Mouse (Mus musculus) thymus, postnatal 36 days (tissue): ENCODE results near the gene Uox.

Experiments
- DNase-seq, 2 experiments: peaks; one replicate each; pipeline ENCODE4 v3.0.0; 2022; ENCODE audit warnings: mixed read lengths in 2 of 2

Uox gene

GRCm38 (mm10) chr3:146586616-146587015 lies 16.4 kb downstream of the Uox start:
- DNase-seq, result no peak

DNA sequence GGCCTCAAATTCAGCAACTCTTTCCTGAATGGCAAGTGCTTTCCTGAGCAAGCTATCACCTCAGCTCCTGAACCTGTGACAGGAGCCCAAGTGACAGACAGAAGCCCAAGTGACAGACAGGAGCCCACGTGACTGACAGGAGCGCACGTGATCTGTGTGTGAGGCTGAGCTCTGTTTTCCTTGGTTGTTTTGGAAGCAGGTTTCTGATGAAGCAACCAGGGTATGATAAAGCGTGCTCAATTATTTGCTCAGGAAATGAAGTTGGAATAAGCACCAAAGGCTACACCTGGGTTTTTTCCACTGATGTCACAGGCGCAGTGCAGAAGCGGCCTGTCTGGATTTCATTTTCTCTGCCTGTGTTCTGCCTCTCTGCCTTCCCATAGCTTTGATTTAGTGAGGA lies 19.3 kb downstream of the Uox start:
- DNase-seq, result no peak

DNA sequence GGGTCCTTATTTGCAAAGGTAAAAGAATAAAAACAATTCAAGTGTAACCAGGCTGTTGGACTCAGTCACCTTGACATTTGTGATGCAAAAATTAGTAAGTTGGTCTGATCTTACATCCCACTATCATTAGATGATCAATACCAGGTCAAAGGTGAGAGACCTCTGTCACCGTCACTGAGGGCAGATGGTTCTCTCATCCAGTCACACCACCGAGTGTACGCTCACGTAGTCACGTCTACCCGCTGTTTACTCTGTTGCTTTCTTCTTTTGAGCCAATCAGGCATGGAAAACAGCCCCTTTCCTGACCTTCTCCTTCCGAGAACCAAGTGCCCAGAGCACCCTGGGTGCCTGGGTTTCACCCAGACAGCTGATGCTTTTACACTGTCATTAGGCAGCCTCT lies 20.9 kb downstream of the Uox start:
- no peak for DNase-seq

GRCm38 (mm10) chr3:146591601-146592000 lies 21.4 kb downstream of the Uox start:
- DNase-seq, result no peak

DNA sequence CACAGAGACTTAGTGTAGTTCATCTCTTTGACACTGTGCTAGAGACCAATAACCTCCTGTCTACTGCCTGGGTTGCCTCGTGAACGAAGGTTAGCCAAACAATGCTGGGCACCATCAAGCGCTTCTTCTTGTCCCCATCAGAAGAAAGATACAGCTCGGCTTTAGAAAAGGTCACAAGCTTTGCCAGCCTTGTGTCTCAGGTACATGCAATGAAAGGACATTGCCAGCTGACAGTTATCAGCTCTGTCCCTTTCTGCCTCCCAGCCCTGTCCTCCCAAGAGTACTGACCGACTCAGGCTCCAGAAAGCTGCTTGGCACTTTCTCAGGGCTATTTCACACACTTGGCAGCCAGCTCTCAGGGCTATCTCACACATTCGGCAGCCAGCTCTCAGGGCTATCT lies 25.2 kb downstream of the Uox start:
- no peak for DNase-seq

DNA sequence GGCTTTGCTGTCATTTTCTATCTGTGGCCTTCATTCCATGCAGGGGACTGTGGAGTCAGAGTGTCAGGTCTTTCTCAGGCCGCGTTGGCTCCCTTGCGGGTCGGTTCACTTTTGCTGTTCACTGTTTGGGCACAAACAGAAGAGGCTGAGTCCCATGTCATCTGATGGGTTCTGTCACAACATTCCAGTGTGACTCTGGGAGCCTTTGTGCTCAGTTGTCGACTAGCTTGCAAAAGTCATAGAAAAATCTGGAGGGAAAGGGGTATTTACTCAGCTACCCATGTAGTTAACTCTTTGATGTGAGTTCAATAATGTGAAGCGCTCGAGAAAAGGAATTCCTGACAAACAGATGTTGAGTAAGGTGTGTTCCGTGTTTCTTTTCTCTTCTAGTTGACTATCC lies 26.2 kb downstream of the Uox start:
- no peak for DNase-seq

- no peak for DNase-seq
Measured at GRCm38 (mm10) chr3:146596864-146597263, 26.6 kb downstream of the Uox start.

GRCm38 (mm10) chr3:146598411-146598810 lies 28.2 kb downstream of the Uox start:
- DNase-seq, result no peak

- DNase-seq, result no peak
Measured at GRCm38 (mm10) chr3:146599198-146599900, 29.1 kb downstream of the Uox start.

DNA sequence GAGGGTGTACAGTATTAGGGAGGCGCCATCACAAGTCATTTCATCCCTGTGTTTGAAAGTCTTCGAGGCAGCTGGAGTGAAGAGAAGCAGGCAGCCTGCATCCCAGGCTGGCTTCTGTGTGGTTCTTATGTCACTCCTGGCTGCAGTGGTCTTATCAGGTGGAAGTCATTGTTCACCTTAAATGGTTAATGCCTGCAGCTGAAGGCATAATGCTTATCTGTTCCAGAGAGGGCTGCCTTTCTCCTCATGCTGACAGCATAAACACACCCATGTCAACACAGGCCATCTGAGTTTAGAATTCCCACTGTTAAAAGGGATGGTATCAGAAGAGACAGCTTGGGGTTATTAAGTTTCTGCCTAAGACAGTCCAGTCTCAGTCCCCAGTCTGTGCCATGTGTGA lies 31.0 kb downstream of the Uox start:
- DNase-seq, result no peak

- DNase-seq, result no peak
Measured at GRCm38 (mm10) chr3:146602531-146602930, 32.3 kb downstream of the Uox start.

GRCm38 (mm10) chr3:146604647-146605046 lies 34.4 kb downstream of the Uox start:
- no peak for DNase-seq

- no peak for DNase-seq
Measured at GRCm38 (mm10) chr3:146607368-146607767, 37.1 kb downstream of the Uox start.

GRCm38 (mm10) chr3:146610322-146610721 lies 40.1 kb downstream of the Uox start:
- no peak for DNase-seq

DNA sequence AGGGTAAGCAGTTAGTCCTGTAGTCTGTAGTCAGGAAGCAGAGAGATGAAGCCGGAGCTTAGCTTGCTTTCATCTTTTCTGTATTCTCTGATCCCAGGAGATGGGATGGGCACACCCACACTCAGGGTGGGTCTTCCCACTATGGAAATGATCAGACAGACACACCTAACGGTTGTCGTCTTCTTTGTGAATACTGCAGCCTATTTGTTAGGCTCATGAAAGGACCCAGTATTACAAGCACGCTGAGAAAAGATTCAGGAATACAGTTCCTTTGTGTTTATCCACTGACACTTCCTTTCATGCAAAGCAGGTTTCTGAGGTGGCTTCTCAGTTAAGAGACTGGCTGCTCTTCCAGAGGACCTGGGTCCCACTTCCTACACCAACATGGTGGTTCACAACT lies 41.0 kb downstream of the Uox start:
- no peak for DNase-seq

GRCm38 (mm10) chr3:146611821-146612220 lies 41.6 kb downstream of the Uox start:
- DNase-seq, result no peak

- no peak for DNase-seq
Measured at GRCm38 (mm10) chr3:146615496-146615895, 45.3 kb downstream of the Uox start, which contains the start of gene Dnase2b. Gene Dnase2b, minus strand, starts transcription at chr3:146615596.

GRCm38 (mm10) chr3:146616533-146617283 lies 46.5 kb downstream of the Uox start:
- DNase-seq, result no peak

DNA sequence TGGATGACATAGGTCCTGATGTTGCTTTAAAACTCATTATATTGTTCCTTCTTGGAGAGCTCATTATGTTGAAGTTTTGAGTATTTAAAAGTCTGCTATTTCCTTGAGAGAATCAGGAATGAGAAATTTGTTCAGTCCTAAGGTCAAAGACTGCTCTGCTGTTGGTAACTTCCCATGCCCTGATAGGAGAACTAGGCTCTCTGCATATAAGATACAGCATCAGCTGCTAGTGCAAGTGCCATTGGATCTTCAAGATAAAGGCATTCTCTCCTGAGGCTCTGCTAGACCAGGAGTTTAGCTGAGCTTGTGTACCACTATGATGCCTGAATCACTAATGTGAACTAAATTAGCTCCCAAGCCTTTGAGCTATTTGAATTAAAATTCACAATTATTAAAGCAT lies 47.7 kb downstream of the Uox start:
- no peak for DNase-seq

DNA sequence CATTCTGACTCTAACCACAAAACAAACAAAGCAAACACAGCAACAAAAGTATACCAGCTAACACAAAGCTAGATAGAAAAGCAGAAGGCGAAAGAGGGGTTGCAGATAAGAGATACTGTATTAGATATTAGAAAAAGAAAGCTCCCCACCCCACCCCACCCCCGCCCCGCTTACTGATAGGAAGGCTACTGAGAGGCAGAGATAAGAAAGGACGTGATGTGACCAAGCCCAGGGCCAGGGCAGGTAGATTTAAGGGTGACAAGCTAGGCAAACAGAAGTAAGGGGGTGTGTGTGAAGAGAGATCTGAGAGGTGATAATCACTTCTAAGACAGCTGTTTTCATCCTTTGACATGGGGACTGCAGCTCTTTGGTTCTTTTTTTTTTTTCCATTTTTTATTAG lies 48.1 kb downstream of the Uox start:
- no peak for DNase-seq

- DNase-seq, result no peak
Measured at GRCm38 (mm10) chr3:146620101-146620500, 49.9 kb downstream of the Uox start.

GRCm38 (mm10) chr3:146620555-146621249 lies 50.5 kb downstream of the Uox start:
- no peak for DNase-seq

DNA sequence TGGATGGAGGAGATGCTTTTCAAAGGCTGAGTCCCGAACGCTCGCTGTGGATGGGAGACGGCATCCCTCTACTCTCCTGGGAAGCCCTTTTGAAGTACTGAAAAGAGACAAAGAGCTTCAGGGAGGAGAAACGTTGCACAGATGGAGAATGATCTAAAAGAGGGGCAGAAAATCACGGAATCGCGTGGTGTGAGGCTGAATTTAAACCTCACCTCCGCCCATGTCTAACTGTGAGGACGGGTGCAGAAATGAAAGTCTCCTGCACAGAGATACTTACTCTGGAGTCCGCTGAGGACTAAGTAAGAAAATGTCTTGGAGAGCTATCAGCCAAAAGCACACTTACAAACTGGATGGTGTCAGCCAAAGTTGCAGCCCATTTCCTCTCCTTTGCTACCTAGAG lies 51.7 kb downstream of the Uox start:
- DNase-seq, result no peak

DNA sequence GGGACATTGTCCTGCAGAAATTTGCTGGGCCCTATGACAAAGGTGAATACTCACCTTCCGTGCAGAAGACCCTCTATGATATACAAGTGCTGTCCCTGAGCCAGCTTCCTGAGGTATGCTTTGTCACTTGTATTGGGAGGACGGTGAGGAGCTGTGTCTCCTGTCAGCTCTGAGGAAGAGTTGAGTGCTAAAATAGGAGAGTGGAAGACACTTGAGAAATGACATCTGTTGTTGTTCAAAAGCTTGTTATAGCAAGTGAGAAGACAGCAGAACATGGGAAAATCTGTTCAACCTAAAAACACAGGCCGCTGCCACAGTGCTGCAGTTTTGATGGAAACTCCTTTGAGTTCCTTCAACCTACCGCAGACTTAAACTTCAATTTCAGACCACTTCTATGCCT lies 55.5 kb downstream of the Uox start:
- no peak for DNase-seq
